Mouse (Mus musculus) cerebellum, adult 2 months (tissue): ENCODE data around the gene Ror2.

Source experiments
- CTCF ChIP-seq: fragments of 200-500 bp; IDR thresholded peaks from 2 replicates; pipeline ENCODE4 v1.5.1; 2011; ENCODE audit warnings: low read depth, mild to moderate bottlenecking, control low read depth, low read length, moderate library complexity, borderline replicate concordance; ENCODE audit not compliant: insufficient read depth
- POLR2A ChIP-seq: fragments of 200-500 bp; IDR thresholded peaks from 2 replicates; pipeline ENCODE4 v1.6.1; 2011; ENCODE audit warnings: low read length, control low read depth, borderline replicate concordance; ENCODE audit not compliant: insufficient read depth

- TF ChIP-seq CTCF (no peak), POLR2A (no peak)
Observed at GRCm38 (mm10) chr13:53106676-53107075, 179.2 kb downstream of the Ror2 start.
